7 mouse cellular contexts compared by ENCODE assay signal in genomic region chr4:101356954-101357891, GRCm38 (mm10).
DNase-seq lines count a peak whose midpoint lies in the region; ATAC-seq lines count a peak whose summit lies in the region.

No protein-coding gene starts in this region.

- no peaks in the 10 kb centered on the region for H3K9me3 ChIP-seq in forebrain, embryonic 11.5 days (ENCODE audit: control insufficient read depth, low read length)

- no peaks in the 10 kb centered on the region for H3K27me3 ChIP-seq in forebrain, embryonic 11.5 days (ENCODE audit: control insufficient read depth, insufficient read depth, low read length)

- peak overlapping the region; percentile 86 for H3K4me2 ChIP-seq in forebrain, embryonic 11.5 days (ENCODE audit: low read depth, low read length, severe bottlenecking)

- H3K9ac ChIP-seq in forebrain, embryonic 11.5 days (ENCODE audit: low read length), result peak overlapping the region; percentile 77

- intact Hi-C loops in heart, postnatal 25 days (cut with DNase I), result loop anchor here (5.0 kb wide), 1 partner anchor 290 kb away; the partner anchor contains the start of gene Leprot

- no peaks in the 10 kb centered on the region for H3K36me3 ChIP-seq in forebrain, embryonic 11.5 days (ENCODE audit: control insufficient read depth, insufficient read depth, low read length)

- peak; percentile 8 for ATAC-seq in forebrain, embryonic 11.5 days (replicated peaks; ENCODE audit: low FRiP score)

- DNase-seq in MEL-GATA-1-ER (ENCODE audit: extremely low read depth, low read depth), result peak; percentile 81
- DNase-seq in adrenal gland, postnatal 4 days (ENCODE audit: low spot score in 2 of 2), result peak; percentile 22 to 40
- DNase-seq in forebrain, embryonic 11.5 days (ENCODE audit: low spot score), result no peak
- peak; percentile 29 for DNase-seq in heart, postnatal 25 days (ENCODE audit: low spot score)
- peak; percentile 78 for DNase-seq in large intestine, adult 2 months (ENCODE audit: low read depth, low spot score)
- peak; percentile 79 for DNase-seq in lung, postnatal 25 days (ENCODE audit: low spot score)
- peak; percentile 57 for DNase-seq in retina, postnatal 1 day

- WGBS in forebrain, embryonic 11.5 days, result 17% methylated on average over 31 of the region's 31 CpGs
- WGBS in large intestine, adult 2 months, result 1% methylated on average over 31 of the region's 31 CpGs

- no peaks in the 10 kb centered on the region; the same call in 1 of the 2 replicates for H3K4me1 ChIP-seq in forebrain, embryonic 11.5 days (replicated peaks; ENCODE audit: control insufficient read depth, insufficient read depth, low read length)

- peak overlapping the region; percentile 70 for H3K27ac ChIP-seq in forebrain, embryonic 11.5 days (ENCODE audit: low read depth, low read length)

- peak overlapping the region; percentile 85 for H3K4me3 ChIP-seq in forebrain, embryonic 11.5 days (ENCODE audit: low read depth, low read length)
